ENCODE assay signal across 8 mouse cellular contexts in the genomic region with DNA sequence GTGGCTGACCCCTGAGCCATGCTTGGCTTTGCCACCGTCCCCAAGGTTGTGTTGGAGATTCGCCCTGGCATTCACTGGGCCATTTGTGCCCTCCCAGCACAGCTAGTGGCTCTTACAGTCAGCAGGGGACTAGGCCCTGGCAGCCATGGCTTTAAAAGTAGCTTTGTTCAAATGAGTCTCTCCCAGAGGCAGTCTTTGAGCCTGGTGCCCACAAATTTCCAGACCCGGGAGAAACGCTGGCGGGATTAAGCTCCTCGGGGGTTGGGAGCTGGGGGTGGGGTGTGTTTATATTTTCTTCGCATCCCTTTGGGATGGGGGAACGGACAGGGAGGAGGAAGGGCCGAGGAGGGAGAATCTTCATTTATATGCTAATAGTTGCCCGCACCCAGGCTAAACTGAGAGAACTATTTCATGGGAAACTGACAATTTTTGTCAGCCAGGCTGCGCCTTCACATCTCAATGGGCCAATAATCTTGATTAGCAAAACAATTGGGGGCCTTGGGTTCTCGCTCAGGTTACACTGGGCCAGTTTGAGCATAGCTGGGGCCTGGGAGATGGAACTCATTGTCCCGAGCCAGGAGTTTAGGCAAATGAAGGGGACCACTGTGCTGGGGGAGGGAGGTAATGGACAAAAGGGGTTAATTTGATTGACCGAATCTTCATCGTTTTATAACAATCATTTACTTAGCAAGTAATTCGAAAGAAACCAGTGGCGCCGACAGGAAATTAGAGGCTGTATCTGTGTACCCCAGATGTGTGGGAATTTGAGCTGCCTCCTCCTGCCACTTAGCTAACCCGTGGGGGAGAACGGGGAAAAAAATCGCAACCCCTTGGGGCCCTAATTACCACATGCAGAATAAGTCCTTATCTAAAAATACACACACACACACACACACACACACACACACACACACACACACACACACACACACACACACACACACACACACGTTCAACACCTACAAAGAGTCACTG.
DNase-seq lines count a peak whose midpoint lies in the region; ATAC-seq and TF ChIP-seq lines count a peak whose summit lies in the region.

No protein-coding gene starts in this region.

- H3K27me3 ChIP-seq in liver, embryonic 11.5 days (replicated peaks; ENCODE audit: control insufficient read depth, insufficient read depth, low read length): peaks cover 20% of the 10 kb centered on the region
- H3K27me3 ChIP-seq in hindbrain, embryonic 15.5 days: peaks cover 7% of the 10 kb centered on the region; the same call in 1 of the 2 replicates

- no peak overlapping the region for H3K27ac ChIP-seq in liver, embryonic 11.5 days (ENCODE audit: low read depth, low read length)
- no peak overlapping the region for H3K27ac ChIP-seq in cortical plate, adult 2 months (ENCODE audit: insufficient read depth, low read length)
- H3K27ac ChIP-seq in hindbrain, embryonic 15.5 days (replicated peaks): peak overlapping the region; percentile 25; the same call in 1 of the 2 replicates

- H3K9ac ChIP-seq in liver, embryonic 11.5 days (ENCODE audit: low read depth, low read length): no peak overlapping the region
- H3K9ac ChIP-seq in hindbrain, embryonic 15.5 days: no peak overlapping the region; the same call in 1 of the 2 replicates

- 17% methylated on average over 22 of the region's 22 CpGs for WGBS in liver, embryonic 11.5 days
- 10% methylated on average over 22 of the region's 22 CpGs for WGBS in hindbrain, embryonic 15.5 days

- H3K4me3 ChIP-seq in liver, embryonic 11.5 days (ENCODE audit: low read depth, low read length): peak overlapping the region; percentile 33; the same call in 1 of the 2 replicates
- peak overlapping the region; percentile 22; the same call in 1 of the 2 replicates for H3K4me3 ChIP-seq in cortical plate, adult 2 months (ENCODE audit: insufficient read depth, low read length)
- H3K4me3 ChIP-seq in hindbrain, embryonic 15.5 days: peak overlapping the region; percentile 35

- no peak for DNase-seq in liver, embryonic 11.5 days (ENCODE audit: low spot score)
- DNase-seq in liver (no peak), adipocyte (ENCODE audit: low spot score) (no peak)
- DNase-seq in neural tube, embryonic 10.5 days (ENCODE audit: extremely low spot score, low spot score): peak; percentile 56
- DNase-seq in kidney, adult 9 months: no peak

- no peak for TF ChIP-seq POLR2A in cortical plate, adult 2 months (IDR thresholded peaks at IDR 0.05; ENCODE audit: extremely low read depth, insufficient read depth, low read length)

- peak overlapping the region; percentile 60 for H3K4me2 ChIP-seq in liver, embryonic 11.5 days
- H3K4me2 ChIP-seq in hindbrain, embryonic 15.5 days: peak overlapping the region; percentile 58

- H3K9me3 ChIP-seq in liver, embryonic 11.5 days (ENCODE audit: control insufficient read depth, low read length): no peaks in the 10 kb centered on the region
- no peaks in the 10 kb centered on the region; the same call in 1 of the 2 replicates for H3K9me3 ChIP-seq in hindbrain, embryonic 15.5 days

- H3K36me3 ChIP-seq in liver, embryonic 11.5 days (ENCODE audit: control insufficient read depth, insufficient read depth, low read length): no peaks in the 10 kb centered on the region
- no peaks in the 10 kb centered on the region for H3K36me3 ChIP-seq in hindbrain, embryonic 15.5 days

- no peak for TF ChIP-seq CTCF in cortical plate, adult 2 months (IDR thresholded peaks at IDR 0.05; ENCODE audit: extremely low read depth, insufficient read depth, low read length)

- no peak for ATAC-seq in liver, embryonic 11.5 days (replicated peaks; ENCODE audit: low FRiP score)
- ATAC-seq in hindbrain, embryonic 15.5 days (ENCODE audit: low FRiP score, low read depth): peak; percentile 71
- no peak for ATAC-seq in erythroid progenitor cell, adult 5-6 weeks (replicated peaks; ENCODE audit: low FRiP score, poor library complexity, severe bottlenecking)

- H3K4me1 ChIP-seq in liver, embryonic 11.5 days (replicated peaks; ENCODE audit: control insufficient read depth, insufficient read depth, low read length): no peaks in the 10 kb centered on the region
- no peaks in the 10 kb centered on the region for H3K4me1 ChIP-seq in cortical plate, adult 2 months (ENCODE audit: control insufficient read depth, insufficient read depth, low read length)
- peaks cover 17% of the 10 kb centered on the region for H3K4me1 ChIP-seq in hindbrain, embryonic 15.5 days (replicated peaks)
